Mouse (Mus musculus) forebrain, embryonic 15.5 days (tissue): ENCODE measurements around the gene Rab33a. TPM values are rescaled to one million over a fixed set of nuclear protein-coding genes. Genes with fewer than 3 reads are reported as not detected.
A peak's percentile ranks its signal among the peaks of the same experiment; 100 is the strongest.

Experiments used
- ATAC-seq: fragments of 200-750 bp; cut with Nextera tagmentation; replicated peaks from 2 replicates; pipeline ENCODE4 v1.8.0; 2017; ENCODE audit warnings: mild to moderate bottlenecking, moderate TSS enrichment, moderate library complexity
- H3K27ac ChIP-seq: fragments of 300-500 bp; sonication (generic); replicated peaks from 2 replicates; pipeline ENCODE4 v1.5.1; 2015; ENCODE audit warnings: mild to moderate bottlenecking, inconsistent platforms
- H3K27me3 ChIP-seq: fragments of 300-500 bp; sonication (generic); 2 replicates; pipeline ENCODE4 v1.6.1; 2015; ENCODE audit warnings: inconsistent platforms
- H3K36me3 ChIP-seq: fragments of 300-500 bp; sonication (generic); 2 replicates; pipeline ENCODE4 v1.6.1; 2015; ENCODE audit warnings: mild to moderate bottlenecking, inconsistent platforms
- H3K4me1 ChIP-seq: fragments of 300-500 bp; sonication (generic); 2 replicates; pipeline ENCODE4 v1.6.1; 2015; ENCODE audit warnings: inconsistent platforms
- H3K4me2 ChIP-seq: fragments of 300-500 bp; sonication (generic); replicated peaks from 2 replicates; pipeline ENCODE4 v1.6.1; 2015; ENCODE audit warnings: mild to moderate bottlenecking, inconsistent platforms
- H3K4me3 ChIP-seq: fragments of 300-500 bp; sonication (generic); 2 replicates; pipeline ENCODE4 v1.5.1; 2015; ENCODE audit warnings: mild to moderate bottlenecking, inconsistent platforms
- H3K9ac ChIP-seq: fragments of 300-500 bp; sonication (generic); replicated peaks from 2 replicates; pipeline ENCODE4 v1.6.1; 2015; ENCODE audit warnings: mild to moderate bottlenecking, inconsistent platforms
- H3K9me3 ChIP-seq: fragments of 300-500 bp; sonication (generic); 2 replicates; pipeline ENCODE4 v1.6.1; 2016; ENCODE audit warnings: inconsistent platforms
- whole genome bisulfite sequencing: fragments of 180-500 bp; shearing (Covaris S2); methylation state at CpG from one replicate; pipeline ENCODE4 v1.1.7; 2015; ENCODE audit warnings: mixed read lengths; 5-methylcytosine and 5-hydroxymethylcytosine counted together
- polyA plus RNA-seq: library from polyadenylated mRNA; unstranded; fragments of >200 nt; fragmentation: Nextera tagmentation; extraction: Ambion mirVana; gene quantifications from 2 replicates; pipeline ENCODE4 v1.2.1, GENCODE M21; 2015

Gene Rab33a
- polyA plus RNA-seq, 1 experiment from 2014 or later: 96.5 TPM

- peaks cover 20% of the 10 kb centered on the region for H3K4me1 ChIP-seq
- no peak overlapping the region for H3K4me2 ChIP-seq
- no peaks in the 10 kb centered on the region for H3K9me3 ChIP-seq
- no peak overlapping the region for H3K9ac ChIP-seq
- 65% methylated on average over 3 of the region's 3 CpGs for WGBS
- no peak overlapping the region for H3K4me3 ChIP-seq
- H3K27ac ChIP-seq: no peak overlapping the region
- no peaks in the 10 kb centered on the region for H3K27me3 ChIP-seq
- H3K36me3 ChIP-seq: no peaks in the 10 kb centered on the region; the same call in 1 of the 2 replicates
- no peak for ATAC-seq
These were observed 7.3 kb downstream of the Rab33a start for GRCm38 (mm10) chrX:48526435-48526834.

- Histone ChIP-seq H3K27me3 (no peaks in the 10 kb centered on the region), H3K9ac (no peak overlapping the region), H3K4me3 (no peak overlapping the region), H3K4me2 (no peak overlapping the region), H3K27ac (no peak overlapping the region), H3K4me1 (no peaks in the 10 kb centered on the region), H3K36me3 (no peaks in the 10 kb centered on the region; the same call in 1 of the 2 replicates), H3K9me3 (no peaks in the 10 kb centered on the region)
- peak; percentile 51; the same call in 1 of the 2 replicates for ATAC-seq
- 29% methylated on average over 3 of the region's 3 CpGs for WGBS
These were observed 13.1 kb downstream of the Rab33a start for GRCm38 (mm10) chrX:48532175-48532574.

Other genes with a start within 250 kb of the Rab33a start
- gene Bcorl1, start 177.9 kb upstream of the Rab33a start, polyA plus RNA-seq: 6.5 and 7.5 TPM in 2 replicates
- 0.38 and 0.41 TPM in 2 replicates for gene Elf4, start 56.2 kb upstream of the Rab33a start, polyA plus RNA-seq
- 52.3 TPM in 2 replicates for gene Aifm1, start 5.7 kb upstream of the Rab33a start, polyA plus RNA-seq
- gene Zfp280c, start 75.2 kb downstream of the Rab33a start, polyA plus RNA-seq: 11.0 and 13.9 TPM in 2 replicates
- 46.4 and 48.7 TPM in 2 replicates for gene Slc25a14, start 104.1 kb downstream of the Rab33a start, polyA plus RNA-seq
- gene Gpr119, start 155.2 kb downstream of the Rab33a start, polyA plus RNA-seq: not detected in 2 replicates
- 24.8 and 31.2 TPM in 2 replicates for gene Rbmx2, start 175.7 kb downstream of the Rab33a start, polyA plus RNA-seq